Mouse (Mus musculus) telencephalon, adult 2 months (tissue): Measurements from ENCODE around the gene Nodal.

Source experiments
- DNase-seq: peaks from one replicate; pipeline ENCODE4 v3.0.0-alpha.2; 2011; ENCODE audit warnings: low read depth, low spot score

Gene Nodal

DNA sequence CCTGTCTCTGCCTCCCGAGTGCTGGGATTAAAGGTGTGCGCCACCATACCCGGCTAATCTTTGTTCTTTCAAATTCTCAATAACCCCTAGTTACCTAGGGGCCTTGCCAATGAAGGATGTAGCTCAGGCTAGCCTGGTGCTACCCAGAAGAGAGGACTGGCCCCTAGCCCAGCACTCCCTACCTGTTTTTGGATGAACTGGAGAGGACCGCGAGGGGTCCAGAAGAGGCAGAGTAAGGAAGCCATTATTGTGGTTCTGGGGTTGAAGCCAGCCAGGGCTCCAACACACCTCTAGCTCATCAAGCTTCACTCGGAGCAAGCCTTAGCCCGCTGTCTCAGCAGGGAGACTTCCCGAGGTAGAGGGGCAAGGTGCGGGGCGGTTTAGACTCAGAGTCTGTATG lies at the start of gene Nodal:
TSS of gene Nodal (plus strand) at position 301 of the 400 bp plus-strand sequence.
- no peak for DNase-seq

DNA sequence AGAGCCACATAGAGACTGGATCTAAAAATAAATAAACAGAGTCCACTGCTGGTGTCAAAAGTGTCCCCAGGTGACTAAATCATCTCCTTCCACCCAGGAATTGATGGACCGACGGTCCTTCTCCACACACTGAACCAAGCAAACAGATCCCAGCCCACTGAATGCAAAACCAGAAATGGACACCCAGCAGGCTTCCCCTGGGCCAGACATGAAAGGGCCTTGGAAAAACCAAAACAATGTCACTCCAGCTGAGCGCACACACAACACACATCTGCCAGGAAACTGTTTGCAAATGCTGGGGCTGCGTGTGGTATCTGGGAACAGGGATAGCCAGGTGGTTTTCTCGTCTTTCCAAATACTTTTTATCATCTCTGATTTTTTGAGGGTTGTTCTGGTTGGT lies 48.0 kb upstream of the Nodal start:
- DNase-seq: no peak

DNA sequence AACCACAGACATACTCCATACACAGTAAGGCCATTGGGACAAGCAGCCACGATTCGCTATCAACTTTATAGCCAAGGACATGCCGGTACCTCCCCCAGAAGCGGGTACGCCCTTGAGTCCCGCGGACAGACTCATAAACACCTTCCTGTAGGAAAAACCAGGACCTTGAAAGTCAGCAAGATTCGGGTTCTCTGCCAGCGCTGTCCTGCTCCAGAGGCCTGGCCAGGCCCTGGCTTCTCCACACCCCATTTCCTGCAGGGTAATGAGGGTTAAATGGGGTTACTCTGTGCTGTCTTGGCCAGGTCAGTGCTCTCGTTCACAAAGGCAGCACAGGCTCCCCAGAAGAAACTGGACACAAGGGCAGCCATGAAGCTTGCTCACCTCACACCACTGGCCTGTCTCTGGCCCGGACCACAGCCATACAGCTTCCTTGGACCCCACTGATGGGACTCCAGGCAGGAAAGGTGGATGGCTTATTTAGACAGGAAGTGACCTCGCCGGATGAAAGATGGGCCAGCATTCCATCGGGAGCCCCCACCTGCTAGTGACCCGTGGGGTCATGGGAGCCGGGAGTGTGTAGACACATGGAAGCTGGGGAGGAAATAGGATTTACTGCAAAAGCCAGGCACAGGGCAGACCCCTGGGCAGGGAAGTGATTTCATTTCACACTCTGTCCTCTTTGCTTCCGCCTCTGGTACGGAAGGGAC lies 47.3 kb upstream of the Nodal start:
- DNase-seq: no peak

DNA sequence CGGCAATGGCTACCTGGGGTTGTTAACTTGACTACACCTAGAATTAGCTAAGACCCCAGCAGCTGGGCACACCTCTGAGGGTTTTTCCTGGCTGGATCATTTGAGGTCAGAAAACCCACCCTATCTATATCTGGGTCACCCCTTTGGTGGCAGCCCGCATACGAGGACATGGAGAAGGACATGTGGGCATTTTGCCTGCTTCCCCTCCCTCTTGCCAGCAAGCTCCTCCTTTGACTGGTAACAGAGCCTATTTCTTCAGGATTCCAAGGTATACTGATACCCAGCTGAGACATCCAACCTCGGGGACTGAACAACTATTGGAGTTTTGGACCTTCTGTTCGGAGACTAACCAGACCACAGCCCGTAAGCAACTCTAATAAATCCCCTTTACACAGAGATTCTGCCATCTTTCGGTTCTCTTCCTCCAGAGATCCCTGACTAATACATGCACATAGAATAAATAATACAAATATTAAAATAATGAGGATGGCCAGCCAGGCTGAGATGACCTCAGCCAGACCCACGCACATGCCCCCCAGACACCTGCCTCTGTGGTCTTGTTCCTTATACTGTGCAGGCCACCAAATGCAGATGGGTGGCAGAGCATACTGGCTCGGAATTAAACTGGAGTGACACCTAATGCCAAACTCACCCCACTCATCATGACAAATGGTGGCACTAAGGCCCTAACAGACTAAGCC lies 45.7 kb upstream of the Nodal start:
- DNase-seq: no peak

DNA sequence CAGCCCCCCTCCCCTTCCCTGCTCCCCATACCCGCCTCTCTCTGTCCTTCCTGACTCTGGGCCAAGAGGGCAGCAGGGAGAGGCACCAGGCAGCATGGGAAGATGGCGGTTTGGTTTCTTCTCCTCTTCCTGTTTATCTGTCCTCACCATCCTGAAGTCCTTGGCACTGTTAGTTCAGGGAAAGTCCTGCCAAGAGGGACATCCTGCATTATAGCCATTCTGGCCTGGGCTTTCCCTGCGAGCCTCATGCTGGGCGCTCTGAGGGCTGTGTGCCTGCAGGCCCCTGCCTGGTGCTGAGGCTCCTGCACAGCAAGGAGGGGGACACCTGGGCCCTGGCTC lies 45.2 kb upstream of the Nodal start:
- DNase-seq: no peak

DNA sequence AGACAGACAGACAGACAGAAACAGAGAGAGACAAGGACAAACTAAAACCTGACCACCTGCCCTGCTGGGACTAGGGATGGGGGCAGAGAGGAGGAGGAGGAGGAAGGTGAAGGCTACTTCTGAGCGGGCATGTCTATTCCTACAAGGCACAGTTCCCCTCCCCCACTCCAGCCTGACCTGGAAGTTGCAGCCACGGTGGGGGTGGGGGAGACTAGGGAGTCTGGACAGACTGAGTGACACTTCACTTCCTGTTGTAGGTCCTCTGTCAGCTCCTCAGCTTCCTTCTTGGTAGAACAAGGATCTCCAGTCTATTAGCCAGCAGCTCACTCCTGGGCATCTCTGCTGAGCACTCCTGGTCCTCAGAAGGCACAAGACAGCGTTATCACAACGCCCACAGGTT lies 43.7 kb upstream of the Nodal start:
- peak; percentile 19 for DNase-seq

DNA sequence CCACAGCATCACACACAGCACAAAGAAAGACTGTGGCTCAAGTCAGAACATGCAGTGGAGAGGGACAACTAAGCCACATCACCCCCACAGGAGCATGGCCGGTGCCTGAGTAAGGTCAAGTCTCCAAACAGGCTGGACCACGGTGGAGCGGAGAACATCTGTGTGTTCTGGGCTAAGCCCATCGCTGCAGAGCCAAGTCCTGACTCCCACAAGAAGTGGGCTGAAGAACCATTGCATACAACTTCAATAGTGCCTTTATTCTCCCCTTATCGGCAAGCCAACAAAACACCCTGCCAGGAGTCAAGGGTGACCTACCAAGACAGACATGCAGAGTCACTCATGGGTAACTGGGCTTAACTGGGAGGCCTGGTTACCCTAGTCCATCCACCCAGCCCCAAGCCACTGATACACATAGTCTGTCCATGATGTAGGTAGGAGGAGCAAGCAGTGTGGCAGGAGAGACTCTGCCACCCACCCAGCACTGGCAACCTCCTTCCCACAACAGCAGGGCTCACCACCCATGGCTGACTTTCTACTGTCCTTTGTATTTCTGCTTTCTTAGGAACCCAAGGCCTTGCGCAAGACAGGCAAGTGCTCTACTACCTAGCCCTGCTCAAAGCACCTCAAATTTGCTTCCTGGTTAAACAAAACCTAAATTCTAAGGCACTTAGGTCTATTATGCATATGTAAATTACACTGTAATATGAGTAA lies 42.8 kb upstream of the Nodal start:
- no peak for DNase-seq

DNA sequence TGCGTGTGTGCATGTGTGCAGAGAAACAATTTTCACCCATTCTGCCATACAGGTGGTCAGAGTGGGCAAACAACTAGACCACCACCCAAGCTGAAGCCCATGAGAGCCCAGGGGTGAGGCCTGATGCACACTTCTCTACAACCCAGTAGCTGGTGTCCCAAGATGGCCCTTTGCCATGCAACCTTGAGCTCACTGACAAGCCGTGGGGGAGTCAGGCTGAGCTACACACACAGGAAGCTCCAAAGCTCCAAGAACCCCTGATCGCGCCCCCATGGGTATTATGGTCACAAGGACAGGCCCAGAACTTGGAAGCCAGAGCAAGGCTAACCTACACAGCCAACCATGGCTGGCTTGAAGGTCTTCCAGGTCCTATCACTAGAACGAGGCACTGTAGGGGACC lies 39.7 kb upstream of the Nodal start:
- DNase-seq: no peak

DNA sequence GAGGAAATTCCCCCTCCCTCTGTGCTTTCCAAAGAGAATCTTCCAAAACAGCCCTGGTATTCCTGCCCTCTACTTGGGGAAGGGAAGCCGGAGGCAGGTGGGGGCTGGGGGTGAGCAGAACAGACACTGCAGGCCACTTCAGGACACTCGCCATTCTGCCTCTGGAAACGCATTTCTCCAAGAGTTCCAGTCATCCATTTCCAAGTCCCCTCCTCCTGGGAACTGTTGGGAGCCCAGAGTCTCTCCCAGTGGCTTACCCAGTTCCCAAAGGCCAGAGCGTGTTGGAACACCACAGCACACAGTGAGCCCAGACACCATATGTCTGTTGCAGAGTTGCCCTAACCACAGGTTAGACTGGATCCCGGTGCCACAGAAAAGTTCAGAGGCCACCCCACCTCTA lies 39.1 kb upstream of the Nodal start:
- no peak for DNase-seq

DNA sequence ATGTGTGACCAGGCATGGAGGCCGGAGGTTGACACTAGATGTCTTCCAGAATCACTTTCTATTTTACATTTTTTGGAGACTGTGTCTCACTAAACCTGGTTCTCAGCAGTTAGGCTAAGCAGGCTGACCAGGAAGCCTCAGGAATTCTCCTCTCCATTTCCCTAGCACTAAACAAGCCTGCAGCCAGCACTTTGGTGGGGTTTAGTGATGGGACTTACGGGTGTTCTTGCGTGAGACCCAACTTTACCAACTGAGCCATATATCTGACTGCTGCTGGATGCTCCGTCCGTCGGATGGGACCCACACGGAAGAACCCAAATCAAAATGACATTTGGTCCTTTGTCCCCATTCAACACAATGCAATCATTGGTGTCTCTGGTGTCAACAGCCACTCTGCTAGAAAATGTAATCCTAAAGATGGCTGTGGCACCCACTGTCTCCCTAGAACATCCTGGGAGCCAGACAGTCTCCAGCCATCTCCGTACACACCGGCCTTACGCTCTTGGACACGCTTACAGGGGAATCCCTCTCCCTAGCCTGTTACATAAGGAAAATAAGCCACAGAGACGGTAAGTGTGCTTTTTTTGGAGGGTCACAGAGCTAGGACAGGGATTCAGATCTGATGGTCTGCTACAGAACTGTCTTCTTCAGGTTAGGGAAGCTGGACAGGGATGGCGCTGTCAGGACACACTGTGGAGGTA lies 38.3 kb upstream of the Nodal start:
- no peak for DNase-seq

DNA sequence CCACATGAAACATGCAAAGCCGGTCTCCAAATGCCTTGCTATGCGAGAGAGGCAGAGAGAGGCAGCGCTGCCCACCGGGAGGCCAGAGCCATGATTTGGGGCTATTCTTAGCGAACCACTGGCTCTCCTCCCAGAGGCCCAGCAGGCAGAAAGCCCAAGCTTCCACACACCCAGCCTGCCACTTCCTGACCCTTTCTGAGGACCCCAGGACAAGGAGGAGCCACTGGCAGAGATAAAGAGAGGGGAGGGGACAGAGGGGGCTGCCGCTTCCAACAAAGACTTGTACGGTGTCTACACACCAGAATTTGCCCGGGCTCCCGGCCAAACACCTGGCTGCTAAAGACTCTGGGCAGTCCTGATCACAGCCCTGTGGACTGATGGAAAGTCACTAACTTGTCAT lies 37.6 kb upstream of the Nodal start:
- DNase-seq: no peak

DNA sequence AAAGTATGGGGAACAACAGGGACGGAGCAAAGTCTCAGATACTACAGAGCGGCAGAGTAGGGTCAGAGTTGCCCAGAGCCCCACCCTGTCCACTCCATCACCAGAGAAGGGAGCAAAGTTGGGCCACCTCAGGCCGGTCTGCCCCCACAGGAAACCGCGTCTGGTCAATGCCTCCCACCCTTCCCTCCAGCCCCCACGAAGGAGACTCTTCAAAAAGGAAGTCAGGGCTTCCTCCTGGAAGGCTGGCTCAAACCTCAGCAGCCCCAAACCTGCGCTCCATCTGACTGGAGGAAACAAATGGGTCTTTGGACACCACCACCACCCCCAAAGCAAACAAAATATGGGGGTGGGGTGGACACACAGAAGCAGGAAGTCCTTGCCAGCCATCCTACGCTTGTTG lies 35.9 kb upstream of the Nodal start:
- DNase-seq: no peak

DNA sequence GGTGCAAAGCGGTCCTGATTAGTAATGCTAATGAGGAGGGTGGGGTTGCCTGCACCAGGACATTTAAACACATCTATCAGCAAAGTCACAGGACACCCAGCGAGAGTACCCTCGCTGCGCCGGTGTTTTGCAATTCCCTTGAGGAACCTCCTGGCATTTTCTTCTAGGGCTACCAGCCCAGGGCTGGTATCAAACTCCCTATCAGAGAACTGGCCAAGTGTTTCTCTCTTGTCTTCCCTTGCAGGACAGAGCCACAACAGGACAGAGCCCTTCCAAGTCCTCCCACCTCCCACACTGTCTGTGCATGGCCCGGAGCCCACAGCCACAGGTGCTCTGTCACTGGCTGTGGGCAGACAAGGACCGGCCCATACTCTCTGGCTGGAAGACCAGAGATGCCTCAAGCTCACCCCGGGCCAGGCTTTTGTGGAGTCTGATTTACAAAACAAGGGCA lies 35.5 kb upstream of the Nodal start:
- DNase-seq: no peak

DNA sequence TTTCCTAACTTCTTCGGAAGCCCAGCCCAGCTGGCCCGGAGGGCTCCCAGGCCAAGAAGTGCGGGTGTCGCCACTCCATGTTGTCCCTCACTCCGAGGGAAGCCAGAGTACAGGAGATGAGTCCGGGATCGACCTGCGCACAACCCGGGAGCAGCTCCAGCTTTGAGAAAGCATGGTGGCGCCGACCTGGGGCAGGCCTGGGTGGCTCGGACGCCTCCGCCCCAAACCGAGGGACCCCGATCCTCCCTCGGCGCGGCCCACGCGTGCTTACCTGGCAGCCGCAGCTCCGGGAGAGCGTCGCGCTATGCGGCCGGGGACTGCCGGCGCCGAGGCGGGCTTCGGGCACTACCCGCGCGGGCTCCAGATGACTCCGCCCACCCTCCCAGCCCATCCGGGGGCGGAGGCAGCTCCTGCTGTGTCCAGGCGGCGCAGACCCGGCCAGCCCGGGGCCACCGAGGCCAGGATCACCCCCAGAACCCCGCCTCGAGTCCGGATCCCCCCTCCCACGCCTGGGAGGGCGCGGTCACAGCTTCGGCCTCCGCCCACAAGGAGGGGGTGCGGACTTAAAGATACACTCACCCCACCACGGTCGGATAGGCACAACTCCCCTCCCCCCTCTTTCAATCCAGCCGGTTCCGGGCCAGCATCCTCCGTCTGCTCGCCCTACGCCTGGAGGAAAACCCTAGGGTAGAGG lies 34.6 kb upstream of the Nodal start, which contains the start of gene Pald1:
TSS of gene Pald1 (minus strand) at position 510 of the 694 bp plus-strand sequence.
- DNase-seq: peak; percentile 23

DNA sequence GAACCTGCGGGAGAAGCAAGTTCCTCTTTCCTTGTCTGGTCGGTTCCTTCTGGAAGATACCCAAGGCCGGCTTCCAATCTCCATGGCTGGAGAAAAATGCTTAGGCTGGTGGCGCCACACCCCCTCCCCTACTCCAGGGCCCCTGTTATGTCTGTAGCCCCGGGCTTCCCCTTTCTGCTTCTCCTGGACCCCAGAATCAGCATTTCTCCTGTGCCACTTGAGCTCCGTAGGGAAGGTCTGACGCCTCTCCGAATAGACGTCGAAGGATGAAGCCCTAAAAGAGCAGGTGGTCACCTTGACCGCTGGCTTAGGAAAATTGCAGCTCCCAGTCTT lies 34.1 kb upstream of the Nodal start:
- no peak for DNase-seq

DNA sequence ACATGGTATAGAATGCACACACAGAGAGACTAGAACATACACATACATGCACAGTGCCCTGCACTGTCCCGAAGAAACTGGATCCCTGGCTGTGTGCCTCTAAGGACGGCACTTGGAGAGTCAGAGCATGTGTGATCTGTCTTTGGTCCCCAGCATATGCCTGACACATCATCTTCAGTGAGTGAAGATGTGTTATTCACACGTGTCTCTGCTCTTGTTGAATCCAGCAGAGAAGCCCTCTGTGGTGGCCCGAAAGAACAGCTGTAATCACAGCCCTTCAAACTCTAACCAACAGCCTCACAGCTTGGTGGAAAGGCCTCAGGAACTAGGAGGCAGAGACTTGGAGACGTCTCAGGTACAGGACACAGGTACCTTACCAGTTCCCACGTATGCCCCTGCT lies 32.6 kb upstream of the Nodal start:
- no peak for DNase-seq

DNA sequence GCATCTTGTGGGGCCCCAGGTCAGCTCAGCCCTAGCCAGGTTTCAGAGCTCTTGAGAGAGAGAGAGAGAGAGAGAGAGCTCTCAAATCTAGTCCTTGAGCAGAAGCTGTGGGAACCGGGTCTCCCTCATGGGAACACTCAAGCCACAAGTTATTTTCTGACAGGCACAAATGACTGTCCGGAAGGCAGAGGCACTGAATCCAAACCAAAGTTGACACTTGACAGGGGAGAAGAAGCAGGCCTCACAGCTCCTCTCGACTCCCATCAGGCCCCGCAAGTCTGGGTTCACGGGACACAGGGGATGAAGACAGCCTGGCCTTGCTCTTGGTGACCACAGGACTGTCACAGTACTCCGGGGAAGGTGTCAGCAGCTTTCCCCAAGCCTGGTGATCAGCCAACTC lies 31.5 kb upstream of the Nodal start:
- no peak for DNase-seq

DNA sequence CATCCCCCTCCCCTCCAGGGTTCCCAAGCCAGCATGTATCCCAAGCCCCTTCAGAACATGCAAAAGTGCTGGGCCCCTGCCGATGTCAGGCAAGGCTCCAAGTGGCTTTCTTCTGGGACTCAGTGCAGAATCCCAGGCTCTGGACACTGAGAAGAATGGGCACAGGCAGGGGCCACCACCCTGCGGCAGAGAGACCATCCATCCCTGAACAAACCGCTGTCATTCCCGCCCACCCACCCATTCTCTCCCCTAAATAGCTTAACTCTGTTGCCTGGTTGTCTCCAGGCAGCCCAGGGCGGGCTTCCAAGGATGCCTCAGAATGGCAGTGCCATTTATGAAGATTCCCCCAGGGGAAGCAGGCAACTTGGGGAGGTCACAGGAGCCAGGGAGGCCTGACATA lies 28.8 kb upstream of the Nodal start:
- no peak for DNase-seq

DNA sequence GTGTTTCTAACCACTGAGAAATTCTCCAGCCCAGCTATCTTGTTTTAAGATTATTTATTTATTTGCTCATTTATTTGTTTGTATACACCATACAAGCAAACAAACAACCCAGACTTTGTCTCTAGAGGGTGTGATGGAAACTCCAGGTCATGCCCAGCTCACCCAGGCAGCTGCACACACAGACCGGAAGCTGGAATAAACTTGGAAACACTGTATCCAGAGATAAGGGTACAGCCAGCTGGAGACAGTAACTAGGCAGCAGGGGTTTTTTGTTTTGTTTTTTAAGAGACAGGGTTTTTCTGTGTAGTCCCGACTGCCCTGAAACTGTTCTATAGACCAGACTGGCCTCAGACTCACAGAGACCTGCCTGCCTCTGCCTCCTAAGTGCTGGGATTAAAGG lies 27.6 kb upstream of the Nodal start:
- DNase-seq: no peak

DNA sequence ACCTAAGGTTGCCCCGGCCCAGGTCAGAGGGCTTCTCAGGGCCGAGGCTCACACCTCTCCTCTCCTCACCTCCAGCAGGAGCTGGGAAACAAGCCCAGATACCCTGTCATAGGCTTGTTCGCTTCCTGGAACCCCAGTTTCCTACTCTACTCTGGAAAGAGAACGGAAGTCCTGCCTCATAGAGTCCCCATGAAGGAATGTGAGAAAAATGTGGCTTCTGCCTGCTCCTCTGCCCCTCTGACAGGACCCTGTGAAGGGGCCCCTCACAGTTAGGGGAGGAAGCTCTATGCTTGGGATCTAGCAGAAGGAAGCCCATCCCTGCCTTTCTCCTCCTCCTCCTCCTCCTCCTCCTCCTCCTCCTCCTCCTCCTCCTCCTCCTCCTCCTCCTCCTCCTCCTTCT lies 25.2 kb upstream of the Nodal start:
- no peak for DNase-seq

DNA sequence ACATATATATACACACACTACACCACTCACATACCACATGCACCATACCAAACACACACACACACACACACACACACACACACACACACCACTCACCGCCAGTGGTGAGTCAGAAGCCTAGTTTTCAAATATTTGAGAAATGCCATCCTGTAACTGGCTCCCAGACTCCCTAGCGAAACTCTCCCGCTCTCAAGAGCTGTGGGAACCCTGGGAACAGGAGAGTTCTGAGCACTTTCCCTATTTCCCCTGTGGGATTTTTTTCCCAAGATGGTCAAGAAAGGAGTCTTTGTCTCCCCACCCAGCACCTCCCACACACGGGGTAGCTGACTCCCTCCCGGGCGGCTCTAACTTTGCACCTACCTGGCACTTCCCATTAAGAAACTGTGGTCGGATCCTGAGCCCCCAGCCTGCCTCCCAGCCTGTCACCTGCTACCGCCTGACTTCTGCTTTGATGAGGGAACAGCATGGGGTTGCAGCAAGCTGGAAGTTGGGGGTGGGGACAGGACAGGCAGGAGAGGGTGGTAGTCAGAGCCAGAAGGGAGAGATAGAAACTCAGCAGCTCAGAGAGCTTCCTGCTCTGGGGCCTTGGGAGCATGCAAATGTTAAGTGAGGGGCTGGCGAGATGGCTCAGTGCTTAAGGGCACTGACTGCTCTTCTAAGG lies 23.2 kb upstream of the Nodal start:
- no peak for DNase-seq
